Mouse (Mus musculus): Measurements from ENCODE around the gene Zfp969.
"Not testable (repeated sequence)": the region's sequence is repeated elsewhere in the genome, so short reads cannot be mapped to it uniquely, and the experiment has no call there.

Gene Zfp969

DNA sequence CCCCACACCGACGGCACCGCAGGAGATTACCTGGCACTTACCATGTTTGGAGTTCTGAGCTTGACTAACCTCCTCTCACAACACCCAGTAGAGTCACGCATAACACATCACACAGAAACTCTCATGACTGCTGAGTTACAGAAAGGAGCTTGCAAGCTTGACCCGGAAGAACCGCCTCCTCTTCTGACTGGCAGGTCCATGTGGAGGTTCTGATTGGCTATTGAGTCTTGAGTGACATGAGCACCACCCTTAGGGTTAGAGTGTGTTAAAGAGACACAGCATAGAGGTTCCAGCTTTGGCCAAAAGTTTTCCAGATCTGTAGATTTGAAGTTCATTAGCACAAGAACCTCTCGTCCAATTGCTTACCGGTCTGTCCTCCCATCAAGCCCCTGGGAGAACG, at the start of gene Zfp969:
Gene Zfp969, minus strand, starts transcription at position 101 of the 400 bp plus-strand sequence.
- DNase-seq (ENCODE audit: low read depth, low spot score) = not testable (repeated sequence)

DNA sequence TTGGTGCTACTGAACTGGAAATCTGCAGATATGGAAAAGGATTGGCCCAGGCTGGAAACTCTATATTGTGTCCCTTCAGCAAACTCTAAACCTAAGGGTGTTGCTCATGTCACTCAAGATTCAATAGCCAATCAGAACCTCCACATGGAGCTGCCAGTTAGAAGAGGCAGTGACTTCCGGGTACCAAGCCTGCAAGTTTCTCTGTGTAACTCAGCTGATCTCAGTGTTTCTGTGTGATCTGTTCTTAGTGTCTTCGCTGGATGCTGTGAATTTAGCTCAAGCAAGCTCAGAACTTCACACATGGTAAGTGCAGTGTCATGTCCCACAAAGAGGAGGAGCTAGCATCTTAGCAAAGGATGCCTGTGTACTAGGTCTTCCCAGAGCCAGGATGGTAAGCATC, 37.8 kb upstream of the Zfp969 start, which contains the start of gene Gm2007:
Gene Gm2007, plus strand, starts transcription at position 301 of the 400 bp plus-strand sequence.
- DNase-seq (ENCODE audit: low read depth, low spot score) = not testable (repeated sequence)

DNA sequence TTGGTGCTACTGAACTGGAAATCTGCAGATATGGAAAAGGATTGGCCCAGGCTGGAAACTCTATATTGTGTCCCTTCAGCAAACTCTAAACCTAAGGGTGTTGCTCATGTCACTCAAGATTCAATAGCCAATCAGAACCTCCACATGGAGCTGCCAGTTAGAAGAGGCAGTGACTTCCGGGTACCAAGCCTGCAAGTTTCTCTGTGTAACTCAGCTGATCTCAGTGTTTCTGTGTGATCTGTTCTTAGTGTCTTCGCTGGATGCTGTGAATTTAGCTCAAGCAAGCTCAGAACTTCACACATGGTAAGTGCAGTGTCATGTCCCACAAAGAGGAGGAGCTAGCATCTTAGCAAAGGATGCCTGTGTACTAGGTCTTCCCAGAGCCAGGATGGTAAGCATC, 59.8 kb downstream of the Zfp969 start, which contains the start of gene Gm11007:
Gene Gm11007, plus strand, starts transcription at position 301 of the 400 bp plus-strand sequence.
- not testable (repeated sequence) for DNase-seq (ENCODE audit: low read depth, low spot score)

Data from mesoderm, embryonic 11.5 days (tissue).